Mouse (Mus musculus): ENCODE measurements around the gene Carns1.

DNA sequence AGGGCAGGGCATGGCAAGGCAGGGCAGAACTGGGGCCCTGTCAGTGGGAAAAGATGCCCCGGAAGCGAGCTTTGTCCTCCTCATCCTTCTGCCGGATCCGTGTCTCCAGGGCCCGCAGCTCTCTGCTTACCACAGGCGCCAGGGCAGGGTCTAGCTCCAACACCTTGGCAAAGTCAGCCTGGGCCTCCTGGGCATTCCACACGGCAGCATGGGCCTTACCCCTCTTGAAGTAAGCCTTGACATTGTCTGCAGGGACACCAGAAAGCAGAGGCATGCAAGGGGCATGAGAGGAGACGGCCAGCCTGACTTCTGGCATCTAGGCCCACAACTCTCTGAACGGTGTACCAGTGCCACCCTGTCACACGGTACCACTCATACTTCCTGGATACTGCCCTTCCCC, 60.7 kb downstream of the Carns1 start:
- no peak for TF ChIP-seq CTCF (IDR thresholded peaks at IDR 0.05; ENCODE audit: extremely low read depth, insufficient read depth, low read length)
- TF ChIP-seq POLR2A (IDR thresholded peaks at IDR 0.05; ENCODE audit: extremely low read depth, insufficient read depth, low read length): no peak
